Comparison of ENCODE assay signal across 9 mouse cellular contexts in genomic region chr3:95938835-95939234, GRCm38 (mm10). TPM values are rescaled to one million over a fixed set of nuclear protein-coding genes. Genes with fewer than 3 reads are reported as not detected.
DNase-seq lines count a peak whose midpoint lies in the region; ATAC-seq and TF ChIP-seq lines count a peak whose summit lies in the region.
"Had no signal": no experiment of that assay in that cellular context is flagged by ENCODE, and none has a peak within 500 bp of the region (broad histone marks: within the 10 kb centered on the region; RNA-seq: fewer than 3 reads in every experiment).

No protein-coding gene starts in this region.

- no peak overlapping the region for H3K4me3 ChIP-seq in heart, postnatal 0 days (ENCODE audit: low read depth, low read length)
- no peak overlapping the region for H3K4me3 ChIP-seq in testis, adult 2 months (ENCODE audit: control insufficient read depth, low read depth, low read length)
- H3K4me3 ChIP-seq in limb, embryonic 10.5 days: no peak overlapping the region

- H3K9me3 ChIP-seq in heart, postnatal 0 days (replicated peaks; ENCODE audit: control insufficient read depth, low read length): no peaks in the 10 kb centered on the region
- no peaks in the 10 kb centered on the region for H3K9me3 ChIP-seq in limb, embryonic 10.5 days (replicated peaks)

- no peaks in the 10 kb centered on the region for H3K4me1 ChIP-seq in heart, postnatal 0 days (ENCODE audit: control insufficient read depth, insufficient read depth)
- peaks cover 2% of the 10 kb centered on the region; the same call in 1 of the 2 replicates for H3K4me1 ChIP-seq in testis, adult 2 months (ENCODE audit: control insufficient read depth, insufficient read depth, low read length)
- no peaks in the 10 kb centered on the region for H3K4me1 ChIP-seq in limb, embryonic 10.5 days

- DNase-seq in heart, postnatal 0 days (ENCODE audit: low spot score): no peak
- no peak for DNase-seq in heart, postnatal 25 days (ENCODE audit: low spot score)
- no peak for DNase-seq in testis, postnatal 14 days (ENCODE audit: low spot score)
- DNase-seq in limb, embryonic 10.5 days (ENCODE audit: low spot score): peak; percentile 41
- no peak for DNase-seq in layer of hippocampus, postnatal 36 days
- no peak for DNase-seq in right cerebral cortex, postnatal 25 days
- DNase-seq in urinary bladder, postnatal 10 days (ENCODE audit: low spot score): no peak
- DNase-seq: kidney, postnatal 14 days had no signal

- H3K36me3 ChIP-seq in heart, postnatal 0 days (replicated peaks; ENCODE audit: control insufficient read depth, insufficient read depth, low read length): peaks cover 89% of the 10 kb centered on the region
- H3K36me3 ChIP-seq in testis, adult 2 months (ENCODE audit: control insufficient read depth, insufficient read depth, low read length): no peaks in the 10 kb centered on the region
- peaks cover 99% of the 10 kb centered on the region for H3K36me3 ChIP-seq in limb, embryonic 10.5 days

- H3K9ac ChIP-seq in heart, postnatal 0 days (replicated peaks; ENCODE audit: low read depth, low read length): no peak overlapping the region

- H3K27me3 ChIP-seq in heart, postnatal 0 days (ENCODE audit: control insufficient read depth, insufficient read depth, low read length): no peaks in the 10 kb centered on the region
- no peaks in the 10 kb centered on the region for H3K27me3 ChIP-seq in testis, adult 2 months (ENCODE audit: control insufficient read depth, insufficient read depth, low read length)
- no peaks in the 10 kb centered on the region for H3K27me3 ChIP-seq in limb, embryonic 10.5 days (ENCODE audit: low read depth, poor library complexity, severe bottlenecking)

- no peak overlapping the region for H3K27ac ChIP-seq in heart, postnatal 0 days (ENCODE audit: low read depth)
- no peak overlapping the region for H3K27ac ChIP-seq in testis, adult 2 months (ENCODE audit: control insufficient read depth, insufficient read depth, low read depth, low read length)
- no peak overlapping the region for H3K27ac ChIP-seq in limb, embryonic 10.5 days

- no peak for TF ChIP-seq EP300 in heart, postnatal 0 days (IDR thresholded peaks at IDR 0.05; ENCODE audit: low read depth)

- no peak for ATAC-seq in heart, postnatal 0 days (ENCODE audit: insufficient read depth, low read depth)

- TF ChIP-seq CTCF in heart, postnatal 0 days (IDR thresholded peaks at IDR 0.05; ENCODE audit: low read depth): peak; percentile 43
- peak; percentile 35; the same call in 1 of the 2 replicates for TF ChIP-seq CTCF in testis, adult 2 months (IDR thresholded peaks at IDR 0.05; ENCODE audit: control insufficient read depth, insufficient read depth, insufficient replicate concordance, low read depth, low read length)

- H3K4me2 ChIP-seq in heart, postnatal 0 days (ENCODE audit: low read depth, low read length): no peak overlapping the region

- intact Hi-C loops in heart, postnatal 25 days (cut with DNase I): no loop called here

- WGBS in heart, postnatal 0 days: 93% methylated on average over 15 of the region's 15 CpGs
- WGBS in limb, embryonic 10.5 days: 95% methylated on average over 15 of the region's 15 CpGs

- no peak for TF ChIP-seq POLR2A in testis, adult 2 months (IDR thresholded peaks at IDR 0.05; ENCODE audit: control insufficient read depth, low read depth, low read length)

RNA-seq across cellular contexts. Expression of gene Anp32e, which starts 9.8 kb away (rescaled TPM):
- total RNA-seq in heart, postnatal 0 days (2014; rRNA removed; ENCODE audit: low replicate concordance): 25.9 and 33.5 TPM in 2 replicates
- polyA plus RNA-seq in heart, postnatal 0 days (2015; fragmentation: Nextera tagmentation; extraction: Ambion mirVana): 105 and 118 TPM in 2 replicates
- 10 to 100 TPM; 74.2 to 92.2 TPM for total RNA-seq in heart, postnatal 25 days (2021)
- polyA plus RNA-seq in testis, adult 2 months (2012; rRNA removed): 4.4 and 6.0 TPM in 2 replicates
- 344 and 367 TPM in 2 replicates for polyA plus RNA-seq in limb, embryonic 10.5 days (2016; fragmentation: Nextera tagmentation; extraction: Ambion mirVana)
- total RNA-seq in layer of hippocampus, postnatal 36 days (2021): 10 to 100 TPM; 77.4 to 94.7 TPM

RNA-seq across cellular contexts. Expression of gene Car14, which starts 34.3 kb away (rescaled TPM):
- total RNA-seq in heart, postnatal 0 days (2014; rRNA removed; ENCODE audit: low replicate concordance): 126 and 131 TPM in 2 replicates
- polyA plus RNA-seq in heart, postnatal 0 days (2015; fragmentation: Nextera tagmentation; extraction: Ambion mirVana): 137 and 144 TPM in 2 replicates
- total RNA-seq in heart, postnatal 25 days (2021): 100 to 1,000 TPM; 171 to 175 TPM
- 2.0 TPM in 2 replicates for polyA plus RNA-seq in testis, adult 2 months (2012; rRNA removed)
- polyA plus RNA-seq in limb, embryonic 10.5 days (2016; fragmentation: Nextera tagmentation; extraction: Ambion mirVana): 161 and 187 TPM in 2 replicates
- total RNA-seq in layer of hippocampus, postnatal 36 days (2021): 10 to 100 TPM in 1 of 2 experiments, 1 to 10 TPM in 1; 9.0 to 12.2 TPM

RNA-seq across cellular contexts. Expression of gene Aph1a, which starts 45.1 kb away (rescaled TPM):
- total RNA-seq in heart, postnatal 0 days (2014; rRNA removed; ENCODE audit: low replicate concordance): 121 and 138 TPM in 2 replicates
- 42.7 and 50.8 TPM in 2 replicates for polyA plus RNA-seq in heart, postnatal 0 days (2015; fragmentation: Nextera tagmentation; extraction: Ambion mirVana)
- 100 to 1,000 TPM; 110 to 120 TPM for total RNA-seq in heart, postnatal 25 days (2021)
- 14.9 and 17.6 TPM in 2 replicates for polyA plus RNA-seq in testis, adult 2 months (2012; rRNA removed)
- polyA plus RNA-seq in limb, embryonic 10.5 days (2016; fragmentation: Nextera tagmentation; extraction: Ambion mirVana): 24.3 and 24.5 TPM in 2 replicates
- 10 to 100 TPM; 72.2 to 83.3 TPM for total RNA-seq in layer of hippocampus, postnatal 36 days (2021)

RNA-seq across cellular contexts. Expression of gene BC028528, which starts 47.0 kb away (rescaled TPM):
- 5.3 and 41.9 TPM in 2 replicates for total RNA-seq in heart, postnatal 0 days (2014; rRNA removed; ENCODE audit: low replicate concordance)
- 38.0 and 39.2 TPM in 2 replicates for polyA plus RNA-seq in heart, postnatal 0 days (2015; fragmentation: Nextera tagmentation; extraction: Ambion mirVana)
- 10 to 100 TPM in 1 of 2 experiments, 1 to 10 TPM in 1; 7.2 to 13.9 TPM for total RNA-seq in heart, postnatal 25 days (2021)
- polyA plus RNA-seq in testis, adult 2 months (2012; rRNA removed): 1.7 and 2.4 TPM in 2 replicates
- 7.9 and 11.4 TPM in 2 replicates for polyA plus RNA-seq in limb, embryonic 10.5 days (2016; fragmentation: Nextera tagmentation; extraction: Ambion mirVana)
- total RNA-seq in layer of hippocampus, postnatal 36 days (2021): 1 to 10 TPM; 2.5 to 3.6 TPM

RNA-seq across cellular contexts. Expression of gene Ciart, which starts 56.8 kb away (rescaled TPM):
- total RNA-seq in heart, postnatal 0 days (2014; rRNA removed; ENCODE audit: low replicate concordance): 2.3 and 7.3 TPM in 2 replicates
- 1.8 and 1.9 TPM in 2 replicates for polyA plus RNA-seq in heart, postnatal 0 days (2015; fragmentation: Nextera tagmentation; extraction: Ambion mirVana)
- 10 to 100 TPM in 1 of 2 experiments, 1 to 10 TPM in 1; 2.1 to 12.9 TPM for total RNA-seq in heart, postnatal 25 days (2021)
- 16.2 and 16.5 TPM in 2 replicates for polyA plus RNA-seq in testis, adult 2 months (2012; rRNA removed)
- polyA plus RNA-seq in limb, embryonic 10.5 days (2016; fragmentation: Nextera tagmentation; extraction: Ambion mirVana): 8.8 and 10.5 TPM in 2 replicates
- total RNA-seq in layer of hippocampus, postnatal 36 days (2021): 10 to 100 TPM in 1 of 2 experiments, 1 to 10 TPM in 1; 8.1 to 12.9 TPM
